Mouse (Mus musculus): ENCODE measurements at regions not wholly inside any gene's neighbourhood (a gene's known extent, or its start where the extent isn't known, plus 50 kb on each side); places are given as distances from the start of the nearest gene placed in this dataset.

GRCm38 (mm10) chr5:91456924-91457323 lies 54.1 kb upstream of the Btc start:
- ATAC-seq (ENCODE audit: low FRiP score, low read depth), result no peak
- Histone ChIP-seq H3K36me3 (no peaks in the 10 kb centered on the region), H3K27me3 (no peaks in the 10 kb centered on the region), H3K9ac (replicated peaks) (no peak overlapping the region), H3K4me1 (no peaks in the 10 kb centered on the region), H3K9me3 (no peaks in the 10 kb centered on the region), H3K4me3 (no peak overlapping the region), H3K27ac (replicated peaks) (no peak overlapping the region), H3K4me2 (replicated peaks) (no peak overlapping the region)
- WGBS, result 75% methylated on average over 3 of the region's 3 CpGs

DNA sequence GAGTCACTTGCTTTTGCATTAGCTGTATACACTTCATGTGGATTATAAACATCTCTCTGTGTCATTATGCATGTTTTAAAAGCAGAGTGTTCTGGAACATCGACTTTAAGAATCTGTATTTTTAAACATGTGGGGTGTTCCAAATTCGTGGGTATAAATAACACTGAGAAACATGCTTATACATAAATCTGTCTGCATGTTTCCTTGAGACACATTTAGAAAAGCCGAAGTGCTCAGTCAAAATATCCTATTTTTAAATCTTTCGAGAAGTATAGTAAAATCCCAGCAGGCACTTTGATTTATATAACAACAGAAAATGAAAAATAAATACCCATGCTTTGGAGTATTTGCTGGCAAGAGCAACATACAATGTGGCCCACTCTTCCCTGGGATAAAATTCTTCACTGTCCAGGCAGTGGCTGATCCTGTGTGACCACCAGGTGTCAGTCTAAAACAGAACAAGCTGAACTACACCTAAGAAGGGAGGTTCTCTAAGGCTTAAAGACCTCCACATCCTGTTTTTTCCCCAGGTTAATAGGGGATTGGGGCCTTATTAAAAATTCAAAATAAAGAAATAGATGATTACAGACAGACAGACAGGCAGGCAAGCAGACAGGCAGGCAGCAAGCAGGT lies 52.4 kb upstream of the Parm1 start:
- Histone ChIP-seq H3K9me3 (no peaks in the 10 kb centered on the region), H3K4me3 (no peak overlapping the region), H3K36me3 (no peaks in the 10 kb centered on the region), H3K4me2 (replicated peaks) (no peak overlapping the region), H3K27ac (replicated peaks) (no peak overlapping the region), H3K4me1 (no peaks in the 10 kb centered on the region), H3K27me3 (no peaks in the 10 kb centered on the region), H3K9ac (replicated peaks) (no peak overlapping the region)
- peak; percentile 81; the same call in 1 of the 2 replicates for ATAC-seq (ENCODE audit: low FRiP score, low read depth)
- WGBS, result 46% methylated on average over 4 of the region's 4 CpGs
